Mouse (Mus musculus): ENCODE data around the gene Blzf1. TPM values are rescaled to one million over a fixed set of nuclear protein-coding genes. Genes with fewer than 3 reads are reported as not detected.

Blzf1 gene
- polyA plus RNA-seq (2014; fragmentation: Nextera tagmentation; extraction: Ambion mirVana) = 24.0 and 25.1 TPM in 2 replicates

GRCm38 (mm10) chr1:164307124-164307751 lies at the start of gene Blzf1:
TSS of gene Blzf1 (minus strand) at chr1:164307489.
- under 1% methylated on average over 35 of the region's 35 CpGs for WGBS
- no peaks in the 10 kb centered on the region for H3K27me3 ChIP-seq (ENCODE audit: control insufficient read depth, insufficient read depth, low read length)
- H3K4me3 ChIP-seq (ENCODE audit: low read depth, low read length) = peak within 1 kb of the TSS; percentile 77
- peak within 1 kb of the TSS; percentile 73 for H3K9ac ChIP-seq (ENCODE audit: low read length)
- H3K9me3 ChIP-seq (ENCODE audit: control insufficient read depth, low read length) = no peaks in the 10 kb centered on the region
- ATAC-seq (ENCODE audit: insufficient number of reproducible peaks, low FRiP score, low TSS enrichment, low read depth) = peak; percentile 98
- peak; percentile 99 for DNase-seq (ENCODE audit: low spot score)
- no peaks in the 10 kb centered on the region for H3K36me3 ChIP-seq (ENCODE audit: control insufficient read depth, insufficient read depth, low read length)
- 0 out of 2 replicates have a peak within 1 kb of the TSS, but pooled peaks have one; percentile 14 for H3K27ac ChIP-seq (replicated peaks; ENCODE audit: low read depth, low read length)
- H3K4me1 ChIP-seq (ENCODE audit: control insufficient read depth, insufficient read depth, low read length) = no peaks in the 10 kb centered on the region; the same call in 1 of the 2 replicates
- peak within 1 kb of the TSS; percentile 83 for H3K4me2 ChIP-seq (ENCODE audit: low read depth, severe bottlenecking)

GRCm38 (mm10) chr1:164353443-164353842 lies 46.2 kb upstream of the Blzf1 start:
- DNase-seq (ENCODE audit: low spot score) = no peak
- no peaks in the 10 kb centered on the region for H3K4me1 ChIP-seq (ENCODE audit: control insufficient read depth, insufficient read depth, low read length)
- no peaks in the 10 kb centered on the region for H3K9me3 ChIP-seq (ENCODE audit: control insufficient read depth, low read length)
- no peak overlapping the region for H3K9ac ChIP-seq (ENCODE audit: low read length)
- no peak overlapping the region for H3K4me2 ChIP-seq (ENCODE audit: low read depth, severe bottlenecking)
- H3K27ac ChIP-seq (replicated peaks; ENCODE audit: low read depth, low read length) = no peak overlapping the region
- no peak overlapping the region for H3K4me3 ChIP-seq (ENCODE audit: low read depth, low read length)
- H3K27me3 ChIP-seq (ENCODE audit: control insufficient read depth, insufficient read depth, low read length) = no peaks in the 10 kb centered on the region
- WGBS = 88% methylated on average over 3 of the region's 3 CpGs
- ATAC-seq (ENCODE audit: insufficient number of reproducible peaks, low FRiP score, low TSS enrichment, low read depth) = no peak
- no peaks in the 10 kb centered on the region for H3K36me3 ChIP-seq (ENCODE audit: control insufficient read depth, insufficient read depth, low read length)

GRCm38 (mm10) chr1:164342161-164342560 lies 34.9 kb upstream of the Blzf1 start:
- H3K4me1 ChIP-seq (ENCODE audit: control insufficient read depth, insufficient read depth, low read length) = no peaks in the 10 kb centered on the region
- 84% methylated on average over 3 of the region's 3 CpGs for WGBS
- no peak overlapping the region for H3K27ac ChIP-seq (replicated peaks; ENCODE audit: low read depth, low read length)
- H3K9me3 ChIP-seq (ENCODE audit: control insufficient read depth, low read length) = no peaks in the 10 kb centered on the region
- H3K36me3 ChIP-seq (ENCODE audit: control insufficient read depth, insufficient read depth, low read length) = no peaks in the 10 kb centered on the region
- no peak overlapping the region for H3K4me2 ChIP-seq (ENCODE audit: low read depth, severe bottlenecking)
- DNase-seq (ENCODE audit: low spot score) (no peak), ATAC-seq (ENCODE audit: insufficient number of reproducible peaks, low FRiP score, low TSS enrichment, low read depth) (no peak)
- no peak overlapping the region for H3K9ac ChIP-seq (ENCODE audit: low read length)
- H3K4me3 ChIP-seq (ENCODE audit: low read depth, low read length) = no peak overlapping the region
- no peaks in the 10 kb centered on the region for H3K27me3 ChIP-seq (ENCODE audit: control insufficient read depth, insufficient read depth, low read length)

GRCm38 (mm10) chr1:164335846-164336245 lies 28.6 kb upstream of the Blzf1 start:
- Histone ChIP-seq H3K36me3 (ENCODE audit: control insufficient read depth, insufficient read depth, low read length) (no peaks in the 10 kb centered on the region), H3K4me3 (ENCODE audit: low read depth, low read length) (no peak overlapping the region)
- 89% methylated on average over 4 of the region's 4 CpGs for WGBS

GRCm38 (mm10) chr1:164335435-164335834 lies 28.1 kb upstream of the Blzf1 start:
- H3K27ac ChIP-seq (replicated peaks; ENCODE audit: low read depth, low read length) = no peak overlapping the region
- no peak for DNase-seq (ENCODE audit: low spot score)
- WGBS = 88% methylated on average over 3 of the region's 3 CpGs

More at GRCm38 (mm10) chr1:164335846-164336245, 28.6 kb upstream of the Blzf1 start:
- ATAC-seq (ENCODE audit: insufficient number of reproducible peaks, low FRiP score, low TSS enrichment, low read depth) (no peak), DNase-seq (ENCODE audit: low spot score) (no peak)
- H3K4me1 ChIP-seq (ENCODE audit: control insufficient read depth, insufficient read depth, low read length) = no peaks in the 10 kb centered on the region
- H3K27me3 ChIP-seq (ENCODE audit: control insufficient read depth, insufficient read depth, low read length) = no peaks in the 10 kb centered on the region
- H3K27ac ChIP-seq (replicated peaks; ENCODE audit: low read depth, low read length) = no peak overlapping the region
- H3K9me3 ChIP-seq (ENCODE audit: control insufficient read depth, low read length) = no peaks in the 10 kb centered on the region
- no peak overlapping the region for H3K9ac ChIP-seq (ENCODE audit: low read length)
- no peak overlapping the region for H3K4me2 ChIP-seq (ENCODE audit: low read depth, severe bottlenecking)

GRCm38 (mm10) chr1:164332559-164332958 lies 25.3 kb upstream of the Blzf1 start:
- Histone ChIP-seq H3K4me1 (ENCODE audit: control insufficient read depth, insufficient read depth, low read length) (no peaks in the 10 kb centered on the region), H3K27me3 (ENCODE audit: control insufficient read depth, insufficient read depth, low read length) (no peaks in the 10 kb centered on the region), H3K4me3 (ENCODE audit: low read depth, low read length) (no peak overlapping the region), H3K27ac (replicated peaks; ENCODE audit: low read depth, low read length) (no peak overlapping the region), H3K9ac (ENCODE audit: low read length) (no peak overlapping the region), H3K4me2 (ENCODE audit: low read depth, severe bottlenecking) (no peak overlapping the region), H3K9me3 (ENCODE audit: control insufficient read depth, low read length) (no peaks in the 10 kb centered on the region), H3K36me3 (ENCODE audit: control insufficient read depth, insufficient read depth, low read length) (no peaks in the 10 kb centered on the region)
- WGBS = 76% methylated on average over 11 of the region's 11 CpGs
- DNase-seq (ENCODE audit: low spot score) (no peak), ATAC-seq (ENCODE audit: insufficient number of reproducible peaks, low FRiP score, low TSS enrichment, low read depth) (no peak)

More at GRCm38 (mm10) chr1:164335435-164335834, 28.1 kb upstream of the Blzf1 start:
- Histone ChIP-seq H3K4me1 (ENCODE audit: control insufficient read depth, insufficient read depth, low read length) (no peaks in the 10 kb centered on the region), H3K4me3 (ENCODE audit: low read depth, low read length) (no peak overlapping the region), H3K9ac (ENCODE audit: low read length) (no peak overlapping the region), H3K4me2 (ENCODE audit: low read depth, severe bottlenecking) (no peak overlapping the region), H3K9me3 (ENCODE audit: control insufficient read depth, low read length) (no peaks in the 10 kb centered on the region), H3K36me3 (ENCODE audit: control insufficient read depth, insufficient read depth, low read length) (no peaks in the 10 kb centered on the region), H3K27me3 (ENCODE audit: control insufficient read depth, insufficient read depth, low read length) (no peaks in the 10 kb centered on the region)
- no peak for ATAC-seq (ENCODE audit: insufficient number of reproducible peaks, low FRiP score, low TSS enrichment, low read depth)

- Histone ChIP-seq H3K4me2 (ENCODE audit: low read depth, severe bottlenecking) (no peak overlapping the region), H3K27me3 (ENCODE audit: control insufficient read depth, insufficient read depth, low read length) (no peaks in the 10 kb centered on the region), H3K9me3 (ENCODE audit: control insufficient read depth, low read length) (no peaks in the 10 kb centered on the region), H3K9ac (ENCODE audit: low read length) (no peak overlapping the region), H3K4me3 (ENCODE audit: low read depth, low read length) (no peak overlapping the region), H3K36me3 (ENCODE audit: control insufficient read depth, insufficient read depth, low read length) (no peaks in the 10 kb centered on the region), H3K27ac (replicated peaks; ENCODE audit: low read depth, low read length) (no peak overlapping the region), H3K4me1 (ENCODE audit: control insufficient read depth, insufficient read depth, low read length) (no peaks in the 10 kb centered on the region)
- WGBS = 79% methylated on average over 7 of the region's 7 CpGs
- ATAC-seq (ENCODE audit: insufficient number of reproducible peaks, low FRiP score, low TSS enrichment, low read depth) (no peak), DNase-seq (ENCODE audit: low spot score) (no peak)
These were observed 20.5 kb upstream of the Blzf1 start for GRCm38 (mm10) chr1:164327764-164328163.

- H3K9ac ChIP-seq (ENCODE audit: low read length) = no peak overlapping the region
- no peak overlapping the region for H3K27ac ChIP-seq (replicated peaks; ENCODE audit: low read depth, low read length)
- no peaks in the 10 kb centered on the region for H3K36me3 ChIP-seq (ENCODE audit: control insufficient read depth, insufficient read depth, low read length)
- ATAC-seq (ENCODE audit: insufficient number of reproducible peaks, low FRiP score, low TSS enrichment, low read depth) = no peak
- no peak overlapping the region for H3K4me3 ChIP-seq (ENCODE audit: low read depth, low read length)
- H3K27me3 ChIP-seq (ENCODE audit: control insufficient read depth, insufficient read depth, low read length) = no peaks in the 10 kb centered on the region
- no peaks in the 10 kb centered on the region for H3K9me3 ChIP-seq (ENCODE audit: control insufficient read depth, low read length)
- no peaks in the 10 kb centered on the region for H3K4me1 ChIP-seq (ENCODE audit: control insufficient read depth, insufficient read depth, low read length)
- H3K4me2 ChIP-seq (ENCODE audit: low read depth, severe bottlenecking) = no peak overlapping the region
- no peak for DNase-seq (ENCODE audit: low spot score)
- WGBS = 62% methylated on average over 6 of the region's 6 CpGs
These were observed 19.4 kb upstream of the Blzf1 start for GRCm38 (mm10) chr1:164326600-164327155.

Measured in limb, embryonic 11.5 days (tissue).